Mouse (Mus musculus): ENCODE results near the gene Yju2.

Yju2 gene

DNA sequence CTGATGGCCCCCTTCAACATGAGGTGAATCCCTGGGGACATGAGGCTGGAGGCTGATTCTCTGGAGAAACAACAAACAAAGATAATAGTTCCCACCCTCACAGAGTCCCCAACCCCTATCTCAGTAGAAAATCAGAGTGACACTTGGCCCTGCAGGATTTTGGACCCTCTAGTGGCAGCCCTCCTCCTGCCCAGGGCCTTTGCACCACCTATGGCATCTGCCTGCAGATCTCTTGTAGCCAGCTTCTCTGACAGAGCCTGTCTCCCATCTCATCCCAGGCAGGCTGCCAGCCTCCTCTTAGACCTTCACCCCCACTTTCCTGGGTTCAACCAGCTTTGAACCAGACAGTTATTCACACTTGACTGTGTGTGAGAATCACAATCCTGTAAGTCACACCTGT lies 1.9 kb downstream of the Yju2 start:
- peak in 1 of 2 experiments; percentile 31 for DNase-seq

DNA sequence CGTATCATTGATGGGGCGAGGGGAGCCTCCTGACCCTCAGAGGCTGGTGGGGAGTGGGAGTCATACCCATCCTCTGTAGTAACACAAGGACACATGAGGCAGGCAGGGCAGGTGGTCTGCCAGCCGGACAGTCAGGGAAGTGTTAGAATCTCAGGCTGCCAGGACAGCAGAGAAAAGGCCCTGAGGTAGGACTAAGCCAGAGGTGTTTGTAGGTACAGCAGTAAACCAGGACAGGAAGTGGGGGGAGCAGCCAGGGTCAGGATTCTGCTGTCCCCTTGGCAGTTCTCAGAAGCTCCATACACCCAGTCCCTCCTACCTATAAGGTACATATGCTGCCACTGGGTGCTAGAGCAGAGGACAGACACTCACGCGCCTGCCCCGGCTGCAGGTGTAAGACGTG lies 2.7 kb downstream of the Yju2 start:
- DNase-seq = peak in 1 of 2 experiments; percentile 23

DNA sequence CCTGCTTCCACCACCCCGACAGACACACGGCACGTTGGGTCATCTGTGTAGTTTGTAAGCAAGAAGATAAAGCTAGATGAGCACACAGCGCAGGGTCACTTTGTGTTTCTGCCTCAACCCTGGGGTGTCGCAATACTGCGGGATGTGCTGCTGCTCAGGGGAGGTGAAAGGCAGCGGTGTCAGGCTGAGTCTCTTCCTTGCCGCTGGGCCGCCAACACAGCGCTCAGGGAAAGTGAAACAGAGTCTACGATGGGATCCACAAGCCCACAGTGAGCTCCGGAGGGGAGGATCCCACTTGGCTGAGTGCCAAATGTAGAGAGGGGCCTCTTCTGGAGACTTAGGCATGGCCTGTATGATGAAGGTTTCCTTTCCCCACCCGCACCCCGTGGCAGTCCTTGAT lies 4.3 kb downstream of the Yju2 start:
- DNase-seq = peak in 1 of 2 experiments; percentile 36

DNA sequence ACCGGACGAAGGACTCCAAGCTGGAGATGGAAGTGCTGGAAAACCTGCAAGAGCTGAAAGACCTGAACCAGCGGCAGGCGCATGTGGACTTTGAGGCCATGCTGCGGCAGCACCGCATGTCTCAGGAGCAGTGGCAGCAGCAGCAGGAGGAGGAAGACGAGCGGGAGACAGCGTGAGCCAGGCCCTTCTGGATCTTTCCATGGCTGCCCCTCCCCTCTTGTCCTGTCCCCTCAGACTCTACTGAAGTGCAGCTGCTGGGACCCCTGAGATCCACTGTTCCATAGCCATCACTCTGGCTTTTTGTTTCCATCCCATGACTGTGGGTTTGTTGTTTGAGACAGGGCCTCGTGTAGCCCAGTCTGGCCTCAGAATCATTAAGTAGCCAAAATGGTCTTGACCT lies 5.6 kb downstream of the Yju2 start:
- peak in 1 of 2 experiments; percentile 30 for DNase-seq

DNA sequence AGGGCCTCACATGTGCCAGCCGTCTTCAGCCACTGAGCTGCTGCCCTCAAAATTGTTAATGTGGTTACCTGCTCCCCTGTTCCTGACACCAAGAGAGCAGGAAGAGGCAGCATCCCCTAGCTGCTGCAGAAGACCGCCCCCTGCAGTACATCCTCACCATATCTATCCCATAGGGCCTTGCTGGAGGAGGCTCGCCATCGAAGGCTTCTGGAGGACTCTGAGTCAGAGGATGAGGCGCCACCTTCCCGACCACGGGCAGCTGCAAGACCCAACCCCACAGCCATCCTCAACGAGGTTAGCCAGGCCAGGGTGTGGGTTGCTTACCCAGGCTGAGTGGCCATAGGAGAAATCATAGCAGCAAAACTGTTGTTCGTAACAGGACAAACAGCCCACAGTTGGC lies 6.1 kb downstream of the Yju2 start:
- DNase-seq = peak in 1 of 2 experiments; percentile 37

DNA sequence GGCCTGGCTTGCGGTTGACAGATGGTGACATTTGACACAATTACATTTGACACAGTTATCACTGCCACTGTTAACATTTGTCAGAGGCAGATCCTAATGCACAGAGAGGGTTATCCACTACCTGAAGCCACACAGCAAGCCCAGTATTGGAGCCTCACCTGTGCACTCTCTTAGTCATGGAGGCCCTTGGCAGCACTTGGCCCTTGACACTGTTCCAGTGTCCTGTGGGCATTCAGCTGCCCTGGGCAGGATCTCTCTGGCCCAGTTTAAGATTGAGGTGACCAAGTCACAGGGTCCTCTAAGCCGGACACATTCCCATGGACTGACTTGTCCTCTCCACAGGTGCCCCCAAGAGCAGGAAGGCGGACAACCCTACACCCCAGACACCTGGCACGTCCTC lies 8.3 kb downstream of the Yju2 start:
- DNase-seq = peak in 1 of 2 experiments; percentile 29

DNA sequence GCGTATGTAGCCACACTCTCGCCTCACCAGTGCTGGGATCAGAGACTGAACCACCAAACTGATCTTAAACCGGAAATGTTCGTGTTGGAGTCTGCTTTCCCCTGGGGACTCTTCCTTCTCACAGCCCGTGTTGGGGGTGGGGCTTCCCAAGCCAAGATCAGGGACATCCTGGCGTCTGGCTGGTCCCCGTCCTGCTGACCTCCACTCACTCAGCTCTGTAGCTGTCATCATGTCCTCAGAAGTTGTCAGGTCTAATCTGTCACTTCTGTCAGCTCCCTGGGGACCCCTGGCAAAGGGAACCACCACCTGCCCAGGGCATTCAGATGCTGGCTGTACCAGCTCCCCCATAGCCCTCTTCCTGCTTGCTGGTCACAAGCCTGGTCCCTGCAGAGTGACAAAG lies 9.3 kb downstream of the Yju2 start:
- DNase-seq = peak; percentile 41 to 55

DNA sequence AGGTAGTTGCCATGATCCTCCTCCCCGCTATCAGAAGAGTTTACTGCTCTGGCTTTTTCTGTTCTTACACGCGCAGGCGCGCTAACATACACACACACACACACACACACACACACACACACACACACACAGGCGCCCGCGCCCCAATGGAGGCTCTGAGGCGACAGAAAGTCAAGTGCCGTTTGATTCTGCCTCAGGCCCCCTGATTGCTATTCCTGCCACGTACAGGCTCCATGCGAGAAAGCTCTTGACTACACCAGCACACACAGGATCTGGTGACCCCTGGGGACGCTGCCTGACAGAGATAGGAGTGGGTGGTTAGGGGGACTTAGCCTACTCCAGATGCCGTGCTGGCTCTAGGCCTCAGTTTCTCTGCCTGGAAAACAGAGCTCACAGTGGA lies 10.7 kb downstream of the Yju2 start:
- peak; percentile 56 to 83 for DNase-seq

- peak in 1 of 2 experiments; percentile 61 for DNase-seq
These were observed 11.3 kb downstream of the Yju2 start, which contains the start of gene Shd for GRCm38 (mm10) chr17:55969966-55970891. Gene Shd, plus strand, starts transcription at chr17:55970467.

- DNase-seq = no peak
These were observed 12.6 kb downstream of the Yju2 start for GRCm38 (mm10) chr17:55971453-55971852.

GRCm38 (mm10) chr17:55976255-55976862 lies 17.5 kb downstream of the Yju2 start:
- peak; percentile 84 to 86 for DNase-seq

- no peak for DNase-seq
These were observed 18.4 kb downstream of the Yju2 start for GRCm38 (mm10) chr17:55977301-55977700.

DNA sequence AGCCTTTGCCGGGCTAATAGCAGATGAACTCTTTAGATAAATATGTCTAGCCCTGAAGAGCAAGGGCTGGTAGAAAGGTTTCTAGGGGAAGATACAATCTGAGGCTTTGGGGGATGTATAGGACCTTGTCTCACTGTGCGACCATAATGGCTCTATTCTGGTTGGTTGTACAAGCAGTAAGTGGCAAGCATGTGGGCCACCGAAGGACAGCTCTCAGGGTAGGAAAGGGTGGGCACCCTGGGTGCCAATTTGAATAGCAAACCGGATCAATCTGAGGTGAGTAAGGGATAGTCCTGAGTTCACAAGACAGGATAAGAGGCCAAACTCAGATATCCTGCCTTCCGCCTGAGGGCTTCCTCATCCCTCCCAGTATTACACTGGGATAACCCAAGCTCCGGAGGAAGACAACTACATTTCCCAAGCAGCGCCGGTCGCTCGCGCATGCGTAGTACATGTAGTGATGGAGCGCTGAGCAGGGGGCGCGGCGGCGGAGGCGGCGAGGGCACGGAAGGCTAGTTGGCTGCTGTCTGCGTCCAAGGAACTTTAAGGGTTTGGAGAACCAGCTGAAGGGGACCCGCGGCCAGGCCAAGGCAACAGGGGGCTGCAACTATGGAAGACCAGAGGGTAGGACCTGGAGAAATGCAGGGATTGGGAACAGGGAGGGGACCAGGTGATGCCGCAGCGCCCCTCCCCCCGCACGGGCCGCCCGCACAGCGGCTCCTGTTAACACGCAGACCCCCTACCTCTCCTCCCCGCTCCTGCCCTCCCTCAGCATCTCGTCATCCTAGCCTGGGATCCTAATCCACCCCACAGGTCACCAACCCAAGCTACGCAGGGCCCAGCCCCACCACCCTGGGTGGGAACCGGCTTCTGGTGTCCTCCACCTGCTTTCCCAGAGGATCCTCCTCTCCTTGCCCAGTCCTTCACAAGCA lies 27.4 kb downstream of the Yju2 start, which contains the start of gene Fsd1:
Gene Fsd1 (plus strand): TSS at position 480 of the 932 bp plus-strand sequence.
- peak in 1 of 2 experiments; percentile 45 for DNase-seq

- no peak for DNase-seq
These were observed 31.5 kb downstream of the Yju2 start for GRCm38 (mm10) chr17:55990278-55990898.

DNA sequence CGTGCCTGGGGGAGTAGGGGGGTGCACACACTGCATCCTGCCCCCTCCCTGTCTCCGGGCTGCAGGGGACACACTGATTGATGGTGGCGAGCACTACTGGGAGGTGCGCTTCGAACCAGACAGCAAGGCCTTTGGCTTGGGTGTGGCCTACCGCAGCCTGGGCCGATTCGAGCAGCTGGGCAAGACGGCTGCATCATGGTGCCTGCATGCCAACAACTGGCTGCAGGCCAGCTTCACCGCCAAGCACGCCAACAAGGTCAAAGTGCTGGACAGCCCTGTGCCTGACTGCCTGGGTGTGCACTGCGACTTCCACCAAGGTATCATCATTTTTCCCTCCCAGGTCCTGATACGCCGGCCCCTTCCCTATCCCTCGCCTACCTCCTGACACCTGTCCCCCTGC lies 37.1 kb downstream of the Yju2 start:
- DNase-seq = peak; percentile 64 to 85

GRCm38 (mm10) chr17:55999794-56000499 lies 41.0 kb downstream of the Yju2 start:
- DNase-seq = no peak

- no peak for DNase-seq
These were observed 44.1 kb downstream of the Yju2 start for GRCm38 (mm10) chr17:56003000-56003399.

GRCm38 (mm10) chr17:56005415-56006061 lies 46.6 kb downstream of the Yju2 start, which contains the start of the genes Stap2 and Mpnd:
Gene Stap2, minus strand, starts transcription at chr17:56005584.
Gene Mpnd, plus strand, starts transcription at chr17:56005711.
- DNase-seq = peak; percentile 71 to 83

DNA sequence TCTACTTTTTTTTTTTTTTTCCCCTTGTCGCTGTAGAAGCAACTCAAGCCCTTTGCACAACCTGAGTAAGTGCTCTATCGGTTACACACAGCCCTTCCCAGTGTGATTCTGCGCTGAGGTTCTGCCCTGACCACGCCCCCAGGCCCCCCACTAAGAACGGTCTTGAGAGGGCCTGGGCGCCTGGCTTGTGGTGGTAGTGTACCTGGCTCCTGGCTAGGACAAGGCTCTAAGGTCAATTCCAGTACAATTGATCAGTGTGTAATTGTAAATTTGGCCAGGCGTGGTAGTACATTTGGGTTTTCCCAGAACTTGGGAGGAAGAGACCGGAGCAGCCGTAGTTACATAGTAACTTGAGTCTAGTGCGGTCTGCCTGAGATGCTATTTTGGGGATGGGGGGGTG lies 48.1 kb downstream of the Yju2 start:
- DNase-seq = peak in 1 of 2 experiments; percentile 58

GRCm38 (mm10) chr17:56007444-56008355 lies 48.8 kb downstream of the Yju2 start:
- no peak for DNase-seq

Data from kidney, postnatal 25 days (tissue).